Mouse (Mus musculus): ENCODE results near the gene Morn4. TPM values are rescaled to one million over a fixed set of nuclear protein-coding genes. Genes with fewer than 3 reads are reported as not detected.

The Morn4 gene
- polyA plus RNA-seq, 1 experiment from 2014 or later, result 160 TPM

DNA sequence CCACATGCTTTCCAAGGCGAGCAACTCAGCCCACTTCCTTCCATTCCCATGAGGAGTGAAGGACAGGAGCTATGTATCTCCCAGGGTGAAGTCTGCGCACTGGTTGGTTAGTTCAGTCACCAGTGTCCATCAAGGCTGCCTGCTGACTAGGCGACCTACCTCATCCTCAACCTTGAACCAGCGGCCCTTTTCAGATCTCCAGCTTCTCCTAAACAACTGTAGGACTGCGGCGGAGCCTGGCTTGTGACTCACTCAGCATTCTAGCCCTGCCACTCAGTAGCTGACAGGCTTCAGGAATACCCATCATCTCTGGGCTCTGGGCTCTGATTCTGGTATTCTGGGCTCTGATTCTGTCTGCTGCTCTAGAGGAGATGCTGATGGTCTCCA lies 40.1 kb upstream of the Morn4 start:
- WGBS, result 91% methylated on average over 6 of the region's 6 CpGs
- Histone ChIP-seq H3K9ac (ENCODE audit: low read depth, low read length) (no peak overlapping the region), H3K9me3 (replicated peaks; ENCODE audit: control insufficient read depth, low read length, poor library complexity, severe bottlenecking) (no peaks in the 10 kb centered on the region), H3K27me3 (ENCODE audit: control insufficient read depth, insufficient read depth, low read depth, low read length) (no peaks in the 10 kb centered on the region; the same call in 1 of the 2 replicates), H3K4me3 (ENCODE audit: low read depth, low read length) (no peak overlapping the region), H3K36me3 (ENCODE audit: control insufficient read depth, insufficient read depth, low read length) (peaks cover 5% of the 10 kb centered on the region; the same call in 1 of the 2 replicates), H3K4me1 (ENCODE audit: control insufficient read depth, insufficient read depth, low read length) (peaks cover 15% of the 10 kb centered on the region), H3K27ac (ENCODE audit: low read length) (no peak overlapping the region), H3K4me2 (ENCODE audit: low read length) (no peak overlapping the region)
- no peak for ATAC-seq

DNA sequence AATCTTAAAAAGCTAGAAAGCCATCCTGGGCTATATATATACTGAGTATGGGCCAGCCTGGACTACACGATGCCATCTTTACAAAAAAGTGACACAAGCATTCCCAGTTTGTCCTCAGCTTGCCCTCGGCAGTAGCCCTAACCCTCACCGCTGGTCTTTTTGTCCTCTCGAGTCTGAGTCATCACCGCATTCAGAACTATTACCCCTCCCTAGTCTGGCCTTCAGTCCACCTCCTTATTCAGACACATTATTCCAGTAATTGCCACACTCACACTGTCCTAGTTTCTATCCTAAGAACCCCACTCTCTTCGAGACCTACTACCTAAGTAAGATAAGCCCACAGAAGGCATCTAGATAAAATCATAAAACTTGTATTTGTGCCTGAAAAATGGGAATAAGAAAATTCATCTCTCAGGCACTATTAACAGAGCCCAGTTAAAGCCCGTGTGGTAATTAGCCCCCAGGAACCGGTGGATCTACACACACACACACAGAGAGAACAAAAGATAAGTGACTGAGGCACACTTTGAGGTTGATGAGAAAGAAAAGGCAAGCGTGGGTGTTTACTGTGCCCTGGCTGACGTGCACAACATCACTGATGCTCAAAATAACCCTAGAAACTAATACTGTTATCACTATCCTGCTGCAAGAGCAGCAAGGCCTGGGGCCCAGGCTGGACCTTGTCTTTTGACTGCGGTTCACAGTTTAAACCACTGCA lies 39.5 kb upstream of the Morn4 start:
- H3K36me3 ChIP-seq (ENCODE audit: control insufficient read depth, insufficient read depth, low read length), result peaks cover 10% of the 10 kb centered on the region; the same call in 1 of the 2 replicates
- peaks cover 15% of the 10 kb centered on the region for H3K4me1 ChIP-seq (ENCODE audit: control insufficient read depth, insufficient read depth, low read length)
- no peak overlapping the region for H3K4me2 ChIP-seq (ENCODE audit: low read length)
- no peak overlapping the region for H3K9ac ChIP-seq (ENCODE audit: low read depth, low read length)
- H3K4me3 ChIP-seq (ENCODE audit: low read depth, low read length), result no peak overlapping the region
- no peaks in the 10 kb centered on the region; the same call in 1 of the 2 replicates for H3K27me3 ChIP-seq (ENCODE audit: control insufficient read depth, insufficient read depth, low read depth, low read length)
- 79% methylated on average over 11 of the region's 11 CpGs for WGBS
- no peaks in the 10 kb centered on the region for H3K9me3 ChIP-seq (replicated peaks; ENCODE audit: control insufficient read depth, low read length, poor library complexity, severe bottlenecking)
- no peak overlapping the region for H3K27ac ChIP-seq (ENCODE audit: low read length)
- ATAC-seq, result no peak

DNA sequence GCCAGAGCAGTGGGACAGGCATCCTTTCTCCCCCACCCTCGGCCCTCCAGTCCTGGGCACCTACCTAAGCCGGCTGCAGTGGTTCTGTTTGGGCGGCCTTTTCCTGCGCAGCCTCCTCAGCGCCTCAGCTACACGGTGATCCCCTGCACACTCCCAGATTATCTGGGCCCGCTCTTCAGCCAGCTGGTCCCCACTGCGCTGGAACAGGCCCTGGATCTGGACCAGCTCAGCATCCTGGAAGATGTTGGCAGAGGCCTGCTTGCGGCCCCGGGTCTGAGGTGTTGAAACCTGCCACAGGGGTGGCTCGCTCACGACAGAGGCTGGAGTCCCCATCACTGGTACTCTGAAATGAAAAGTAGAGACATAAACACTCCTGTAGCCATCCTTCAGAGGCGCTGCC lies 38.5 kb upstream of the Morn4 start:
- Histone ChIP-seq H3K9ac (ENCODE audit: low read depth, low read length) (no peak overlapping the region), H3K4me3 (ENCODE audit: low read depth, low read length) (no peak overlapping the region), H3K27me3 (ENCODE audit: control insufficient read depth, insufficient read depth, low read depth, low read length) (no peaks in the 10 kb centered on the region), H3K36me3 (ENCODE audit: control insufficient read depth, insufficient read depth, low read length) (peaks cover 18% of the 10 kb centered on the region; the same call in 1 of the 2 replicates), H3K4me2 (ENCODE audit: low read length) (no peak overlapping the region), H3K9me3 (replicated peaks; ENCODE audit: control insufficient read depth, low read length, poor library complexity, severe bottlenecking) (no peaks in the 10 kb centered on the region), H3K4me1 (ENCODE audit: control insufficient read depth, insufficient read depth, low read length) (peaks cover 13% of the 10 kb centered on the region), H3K27ac (ENCODE audit: low read length) (no peak overlapping the region)
- no peak for ATAC-seq
- 87% methylated on average over 13 of the region's 13 CpGs for WGBS

DNA sequence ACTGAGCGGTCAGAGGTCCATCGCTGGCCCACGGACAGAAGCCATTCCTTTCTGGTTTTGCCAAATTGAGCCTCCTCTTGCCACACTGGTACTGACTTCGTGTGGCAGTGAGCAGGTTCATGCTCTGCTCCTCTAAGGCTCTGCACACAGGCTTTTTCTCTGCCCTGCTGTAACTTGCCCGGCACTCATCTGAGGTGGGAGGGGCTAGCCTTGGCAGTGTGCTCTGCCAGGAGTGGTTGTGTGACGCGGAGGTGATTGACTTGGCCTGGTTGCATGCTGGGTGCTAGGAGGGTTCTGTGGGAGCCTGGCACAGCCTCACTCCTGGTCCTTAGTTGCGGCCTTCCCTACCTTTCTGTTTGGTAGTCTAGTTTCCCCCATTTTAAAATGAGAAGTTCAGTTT lies 34.3 kb upstream of the Morn4 start:
- H3K27ac ChIP-seq (ENCODE audit: low read length), result no peak overlapping the region
- no peak overlapping the region for H3K4me2 ChIP-seq (ENCODE audit: low read length)
- no peak for ATAC-seq
- H3K4me1 ChIP-seq (ENCODE audit: control insufficient read depth, insufficient read depth, low read length), result no peaks in the 10 kb centered on the region
- H3K36me3 ChIP-seq (ENCODE audit: control insufficient read depth, insufficient read depth, low read length), result peaks cover 30% of the 10 kb centered on the region
- no peaks in the 10 kb centered on the region for H3K27me3 ChIP-seq (ENCODE audit: control insufficient read depth, insufficient read depth, low read depth, low read length)
- no peaks in the 10 kb centered on the region for H3K9me3 ChIP-seq (replicated peaks; ENCODE audit: control insufficient read depth, low read length, poor library complexity, severe bottlenecking)
- 97% methylated on average over 8 of the region's 8 CpGs for WGBS
- H3K4me3 ChIP-seq (ENCODE audit: low read depth, low read length), result no peak overlapping the region
- H3K9ac ChIP-seq (ENCODE audit: low read depth, low read length), result no peak overlapping the region

DNA sequence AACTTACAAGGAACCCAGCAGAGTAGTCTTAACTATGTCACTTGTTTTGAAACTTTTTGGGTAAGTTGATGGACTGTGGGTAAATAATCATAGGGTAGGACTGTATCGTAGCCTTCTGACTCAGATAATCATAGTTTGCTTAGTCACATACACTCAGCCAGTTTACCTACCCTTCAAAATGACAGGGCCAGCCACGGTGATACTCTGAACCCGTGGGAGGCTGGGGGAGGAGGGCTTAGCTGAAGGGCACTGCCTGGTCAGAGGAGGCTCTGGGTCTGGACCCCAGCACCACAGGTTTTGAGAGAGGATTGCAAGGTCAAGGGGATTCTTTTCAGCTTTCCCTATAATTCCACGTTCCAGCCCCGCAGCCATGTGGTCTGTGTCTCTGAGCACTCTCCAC lies 32.4 kb upstream of the Morn4 start:
- Histone ChIP-seq H3K36me3 (ENCODE audit: control insufficient read depth, insufficient read depth, low read length) (peaks cover 41% of the 10 kb centered on the region), H3K9ac (ENCODE audit: low read depth, low read length) (no peak overlapping the region), H3K4me3 (ENCODE audit: low read depth, low read length) (no peak overlapping the region), H3K27me3 (ENCODE audit: control insufficient read depth, insufficient read depth, low read depth, low read length) (no peaks in the 10 kb centered on the region), H3K9me3 (replicated peaks; ENCODE audit: control insufficient read depth, low read length, poor library complexity, severe bottlenecking) (no peaks in the 10 kb centered on the region), H3K4me2 (ENCODE audit: low read length) (no peak overlapping the region), H3K27ac (ENCODE audit: low read length) (no peak overlapping the region), H3K4me1 (ENCODE audit: control insufficient read depth, insufficient read depth, low read length) (no peaks in the 10 kb centered on the region)
- 89% methylated on average over 5 of the region's 5 CpGs for WGBS
- ATAC-seq, result no peak

DNA sequence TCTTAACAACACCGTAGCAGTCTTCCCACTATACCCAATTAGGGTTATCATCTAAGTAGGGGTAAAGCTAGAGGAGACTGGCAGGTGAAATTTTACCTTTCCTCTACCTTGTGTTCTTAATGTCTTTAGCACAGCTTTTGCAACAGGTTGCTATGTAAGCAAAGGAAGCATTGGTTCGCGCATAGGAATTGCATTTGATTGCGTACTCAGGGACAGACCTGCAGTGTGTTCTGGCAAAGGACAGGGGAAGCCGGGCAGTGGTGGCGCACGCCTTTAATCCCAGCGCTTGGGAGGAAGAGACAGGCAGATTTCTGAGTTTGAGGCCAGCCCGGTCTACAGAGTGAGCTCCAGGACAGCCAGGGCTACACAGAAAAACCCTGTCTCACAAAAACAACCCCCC lies 32.0 kb upstream of the Morn4 start:
- no peaks in the 10 kb centered on the region for H3K27me3 ChIP-seq (ENCODE audit: control insufficient read depth, insufficient read depth, low read depth, low read length)
- no peak overlapping the region for H3K27ac ChIP-seq (ENCODE audit: low read length)
- no peaks in the 10 kb centered on the region for H3K9me3 ChIP-seq (replicated peaks; ENCODE audit: control insufficient read depth, low read length, poor library complexity, severe bottlenecking)
- peaks cover 46% of the 10 kb centered on the region for H3K36me3 ChIP-seq (ENCODE audit: control insufficient read depth, insufficient read depth, low read length)
- no peaks in the 10 kb centered on the region for H3K4me1 ChIP-seq (ENCODE audit: control insufficient read depth, insufficient read depth, low read length)
- H3K9ac ChIP-seq (ENCODE audit: low read depth, low read length), result no peak overlapping the region
- WGBS, result 96% methylated on average over 9 of the region's 9 CpGs
- ATAC-seq, result no peak
- no peak overlapping the region for H3K4me3 ChIP-seq (ENCODE audit: low read depth, low read length)
- no peak overlapping the region for H3K4me2 ChIP-seq (ENCODE audit: low read length)

DNA sequence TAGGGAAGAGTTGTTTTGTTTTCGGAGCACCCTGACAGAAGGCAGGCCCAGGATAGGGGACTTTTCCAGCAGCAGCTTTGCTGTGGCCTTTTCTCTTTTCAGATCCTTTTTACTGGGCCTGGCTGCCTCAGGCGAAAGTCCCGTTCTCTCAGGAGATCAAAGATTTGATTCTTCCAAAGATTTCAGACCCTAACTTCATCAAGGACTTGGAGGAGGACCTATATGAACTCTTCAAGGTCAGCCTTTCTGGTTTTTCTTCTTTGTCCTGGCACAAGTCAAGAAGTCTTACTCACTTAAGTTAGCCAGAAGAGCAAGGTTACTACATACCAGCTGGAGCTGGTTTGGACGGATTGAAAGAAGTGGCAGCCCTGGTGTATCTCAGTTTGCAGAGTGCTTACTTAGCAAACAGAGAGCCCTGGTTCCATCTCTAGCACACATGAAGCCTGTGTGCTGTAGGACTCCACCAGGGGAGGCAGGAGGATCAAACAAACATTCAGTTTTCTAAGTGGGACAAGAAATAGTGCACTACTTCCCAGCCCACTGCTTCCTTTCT lies 29.7 kb upstream of the Morn4 start:
- H3K27ac ChIP-seq (ENCODE audit: low read length), result no peak overlapping the region
- no peak overlapping the region for H3K4me3 ChIP-seq (ENCODE audit: low read depth, low read length)
- H3K27me3 ChIP-seq (ENCODE audit: control insufficient read depth, insufficient read depth, low read depth, low read length), result no peaks in the 10 kb centered on the region
- H3K4me1 ChIP-seq (ENCODE audit: control insufficient read depth, insufficient read depth, low read length), result no peaks in the 10 kb centered on the region
- H3K9me3 ChIP-seq (replicated peaks; ENCODE audit: control insufficient read depth, low read length, poor library complexity, severe bottlenecking), result no peaks in the 10 kb centered on the region
- WGBS, result 96% methylated on average over 4 of the region's 4 CpGs
- ATAC-seq, result no peak
- H3K9ac ChIP-seq (ENCODE audit: low read depth, low read length), result no peak overlapping the region
- no peak overlapping the region for H3K4me2 ChIP-seq (ENCODE audit: low read length)
- peaks cover 40% of the 10 kb centered on the region for H3K36me3 ChIP-seq (ENCODE audit: control insufficient read depth, insufficient read depth, low read length)

DNA sequence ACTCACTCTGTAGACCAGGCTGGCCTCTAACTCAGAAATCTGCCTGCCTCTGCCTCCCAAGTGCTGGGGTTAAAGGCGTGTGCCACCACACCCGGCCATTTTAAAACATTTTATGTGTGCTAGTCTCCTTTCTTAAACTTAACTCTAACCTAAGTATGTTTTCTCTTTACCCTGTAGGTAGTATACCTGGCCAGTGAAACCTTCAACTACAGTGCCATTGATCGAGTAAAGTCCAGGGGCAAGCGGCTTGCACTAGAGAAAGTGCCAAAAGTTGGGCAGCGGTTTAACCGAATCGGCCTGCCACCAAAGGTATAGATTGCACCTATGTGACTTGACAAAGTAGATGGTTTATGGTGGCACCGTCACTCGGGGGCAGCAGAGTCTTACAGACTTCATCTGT lies 18.5 kb upstream of the Morn4 start:
- 97% methylated on average over 9 of the region's 9 CpGs for WGBS

DNA sequence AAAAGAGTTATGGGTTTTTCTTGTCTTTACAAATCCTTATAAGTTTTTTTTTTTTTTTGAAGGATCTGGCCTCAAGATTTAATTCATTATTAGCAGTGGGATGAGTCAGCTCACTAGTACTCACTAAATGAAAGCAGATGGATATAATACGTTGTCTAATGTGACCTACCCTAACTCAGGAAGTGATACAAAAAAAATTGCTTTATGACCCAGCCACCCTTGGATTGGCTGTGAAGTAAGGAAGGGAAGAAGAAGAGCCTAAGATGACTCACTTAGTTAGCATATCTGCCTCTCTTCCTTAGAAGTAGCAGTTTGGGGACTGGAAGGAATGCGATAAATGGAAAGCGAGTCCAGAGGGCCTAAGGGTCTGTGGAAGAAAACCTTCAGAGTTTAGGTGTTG lies 13.2 kb upstream of the Morn4 start:
- no peak overlapping the region for H3K9ac ChIP-seq (ENCODE audit: low read depth, low read length)
- no peaks in the 10 kb centered on the region for H3K4me1 ChIP-seq (ENCODE audit: control insufficient read depth, insufficient read depth, low read length)
- H3K27me3 ChIP-seq (ENCODE audit: control insufficient read depth, insufficient read depth, low read depth, low read length), result no peaks in the 10 kb centered on the region
- H3K27ac ChIP-seq (ENCODE audit: low read length), result no peak overlapping the region
- 98% methylated on average over 3 of the region's 3 CpGs for WGBS
- H3K4me3 ChIP-seq (ENCODE audit: low read depth, low read length), result no peak overlapping the region
- H3K36me3 ChIP-seq (ENCODE audit: control insufficient read depth, insufficient read depth, low read length), result peaks cover 10% of the 10 kb centered on the region
- ATAC-seq, result no peak
- H3K9me3 ChIP-seq (replicated peaks; ENCODE audit: control insufficient read depth, low read length, poor library complexity, severe bottlenecking), result no peaks in the 10 kb centered on the region
- no peak overlapping the region for H3K4me2 ChIP-seq (ENCODE audit: low read length)

More for the DNA sequence above, 18.5 kb upstream of the Morn4 start:
- no peak for ATAC-seq
- no peaks in the 10 kb centered on the region for H3K27me3 ChIP-seq (ENCODE audit: control insufficient read depth, insufficient read depth, low read depth, low read length)
- H3K4me3 ChIP-seq (ENCODE audit: low read depth, low read length), result no peak overlapping the region
- H3K9me3 ChIP-seq (replicated peaks; ENCODE audit: control insufficient read depth, low read length, poor library complexity, severe bottlenecking), result no peaks in the 10 kb centered on the region
- no peaks in the 10 kb centered on the region for H3K4me1 ChIP-seq (ENCODE audit: control insufficient read depth, insufficient read depth, low read length)
- H3K9ac ChIP-seq (ENCODE audit: low read depth, low read length), result no peak overlapping the region
- H3K4me2 ChIP-seq (ENCODE audit: low read length), result no peak overlapping the region
- no peak overlapping the region for H3K27ac ChIP-seq (ENCODE audit: low read length)
- peaks cover 20% of the 10 kb centered on the region for H3K36me3 ChIP-seq (ENCODE audit: control insufficient read depth, insufficient read depth, low read length)
